Mouse (Mus musculus) urinary bladder, adult 2 months (tissue): ENCODE data around the gene Ttc23l. TPM values are rescaled to one million over a fixed set of nuclear protein-coding genes. Genes with fewer than 3 reads are reported as not detected.

ENCODE experiments used
- polyA plus RNA-seq: library from polyadenylated mRNA; depleted of rRNA; stranded (reverse); fragments of >200 nt; gene quantifications from 2 replicates; pipeline ENCODE4 v1.2.3, GENCODE M21; 2012; rRNA removed

Ttc23l gene
- polyA plus RNA-seq, 1 experiment: 0.26 TPM

Other genes starting within 250 kb of the Ttc23l start
- gene Gm21973, start 233.3 kb downstream of the Ttc23l start, polyA plus RNA-seq: not detected in 2 replicates
- gene Agxt2, start 200.1 kb downstream of the Ttc23l start, polyA plus RNA-seq: not detected in 2 replicates
- 9.6 and 13.2 TPM in 2 replicates for gene Dnajc21, start 88.2 kb downstream of the Ttc23l start, polyA plus RNA-seq
- gene Brix1, start 72.7 kb downstream of the Ttc23l start, polyA plus RNA-seq: 22.9 and 24.6 TPM in 2 replicates
- 15.4 and 20.9 TPM in 2 replicates for gene Rad1, start 72.7 kb downstream of the Ttc23l start, polyA plus RNA-seq
- 20.0 and 28.6 TPM in 2 replicates for gene Rai14, start 156.0 kb upstream of the Ttc23l start, polyA plus RNA-seq